Mouse (Mus musculus): ENCODE results near the gene Ptpn14. TPM values are rescaled to one million over a fixed set of nuclear protein-coding genes. Genes with fewer than 3 reads are reported as not detected.

The Ptpn14 gene
- polyA plus RNA-seq, 1 experiment from 2014 or later, result 7.2 TPM

DNA sequence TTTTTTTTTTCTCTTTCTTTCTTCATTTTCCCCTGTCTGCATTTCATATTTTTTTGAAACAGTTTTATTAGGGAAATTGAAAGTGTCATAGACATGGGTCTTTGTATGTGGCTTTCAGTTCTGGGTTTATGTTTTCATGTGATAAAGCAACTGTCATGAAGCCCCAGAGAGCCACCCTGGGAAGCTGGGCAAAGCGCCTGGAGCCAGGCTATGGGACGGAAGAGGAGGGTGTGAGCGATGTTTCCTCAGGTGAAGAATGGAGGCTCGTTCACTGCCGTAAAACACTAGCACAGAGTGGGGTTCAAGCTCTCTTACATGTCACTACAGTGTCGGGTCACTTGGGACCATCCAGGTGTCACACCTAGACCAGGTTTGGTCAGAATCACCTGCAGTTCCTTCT, 54.6 kb downstream of the Ptpn14 start:
- H3K4me1 ChIP-seq, result peaks cover 89% of the 10 kb centered on the region
- no peak for DNase-seq (ENCODE audit: low spot score)
- no peaks in the 10 kb centered on the region for H3K27me3 ChIP-seq (ENCODE audit: insufficient read depth, poor library complexity, severe bottlenecking)
- no peaks in the 10 kb centered on the region for H3K9me3 ChIP-seq
- H3K4me3 ChIP-seq, result peak overlapping the region; percentile 29; the same call in 1 of the 2 replicates
- peak overlapping the region; percentile 66; the same call in 1 of the 2 replicates for H3K27ac ChIP-seq
- 79% methylated on average over 6 of the region's 6 CpGs for WGBS
- 0 out of 2 replicates have a peak, but pooled peaks cover under 1% of the 10 kb centered on the region for H3K36me3 ChIP-seq

DNA sequence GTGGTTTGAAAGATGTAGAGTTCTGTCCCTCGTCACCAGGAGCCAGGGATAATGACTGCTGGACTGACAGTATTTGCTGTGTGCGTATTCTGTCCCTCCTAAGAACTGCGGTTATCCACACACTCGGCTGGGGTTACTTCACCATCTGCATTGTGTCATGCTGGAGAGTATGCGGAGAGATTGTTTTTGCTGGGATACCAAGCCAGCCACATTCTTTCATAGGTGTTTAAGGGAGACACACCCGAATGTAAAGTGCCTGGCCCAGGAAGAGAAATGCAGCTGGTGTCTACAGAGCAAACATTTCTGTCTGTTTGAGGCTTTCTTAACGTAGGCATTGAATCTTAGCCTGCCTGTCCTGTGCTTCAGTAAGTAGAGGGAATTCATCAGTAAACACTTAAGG, 56.4 kb downstream of the Ptpn14 start:
- Histone ChIP-seq H3K4me3 (no peak overlapping the region), H3K27me3 (ENCODE audit: insufficient read depth, poor library complexity, severe bottlenecking) (no peaks in the 10 kb centered on the region), H3K27ac (no peak overlapping the region), H3K9me3 (no peaks in the 10 kb centered on the region), H3K36me3 (0 out of 2 replicates have a peak, but pooled peaks cover 2% of the 10 kb centered on the region), H3K4me1 (peaks cover 86% of the 10 kb centered on the region)
- WGBS, result 41% methylated on average over 7 of the region's 7 CpGs
- no peak for DNase-seq (ENCODE audit: low spot score)

DNA sequence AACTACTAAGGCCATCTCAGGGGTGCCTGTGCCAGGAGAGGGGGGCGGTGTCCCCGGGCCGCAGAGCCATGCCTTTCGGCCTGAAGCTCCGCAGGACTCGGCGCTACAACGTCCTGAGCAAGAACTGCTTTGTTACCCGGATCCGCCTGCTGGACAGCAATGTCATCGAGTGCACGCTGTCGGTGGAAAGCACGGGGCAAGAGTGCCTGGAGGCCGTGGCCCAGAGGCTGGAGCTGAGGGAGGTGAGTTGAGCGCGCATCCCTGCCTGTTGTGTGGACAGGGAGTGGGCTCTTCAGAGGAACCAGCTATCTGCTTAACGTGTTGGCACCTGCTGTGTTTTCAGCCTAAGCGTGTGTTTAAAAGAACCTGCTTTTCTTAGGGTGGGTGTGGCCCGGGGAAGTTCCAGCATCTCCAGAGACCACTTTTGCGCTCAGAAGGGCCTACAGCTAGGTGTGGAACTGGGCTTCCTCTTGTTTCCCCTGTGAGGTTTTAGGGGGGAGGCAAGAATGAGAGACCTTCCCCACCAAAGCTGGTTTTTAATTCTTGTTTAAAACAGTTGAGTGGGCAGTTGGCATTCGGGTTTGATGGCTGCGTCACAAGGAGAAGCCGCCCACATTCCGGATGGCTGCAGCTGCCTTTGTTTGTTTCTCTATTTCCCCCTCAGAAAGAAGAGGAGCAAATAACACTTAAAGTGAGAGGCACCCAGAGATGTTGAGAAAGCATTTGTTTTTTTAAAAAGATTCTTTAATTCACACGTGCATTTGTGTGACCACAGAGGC, 58.8 kb downstream of the Ptpn14 start:
- Histone ChIP-seq H3K36me3 (peaks cover 8% of the 10 kb centered on the region; the same call in 1 of the 2 replicates), H3K4me3 (no peak overlapping the region), H3K27me3 (ENCODE audit: insufficient read depth, poor library complexity, severe bottlenecking) (no peaks in the 10 kb centered on the region), H3K9me3 (no peaks in the 10 kb centered on the region), H3K4me1 (peaks cover 80% of the 10 kb centered on the region), H3K27ac (peak overlapping the region; percentile 44; the same call in 1 of the 2 replicates)
- 77% methylated on average over 26 of the region's 26 CpGs for WGBS
- DNase-seq (ENCODE audit: low spot score), result no peak

DNA sequence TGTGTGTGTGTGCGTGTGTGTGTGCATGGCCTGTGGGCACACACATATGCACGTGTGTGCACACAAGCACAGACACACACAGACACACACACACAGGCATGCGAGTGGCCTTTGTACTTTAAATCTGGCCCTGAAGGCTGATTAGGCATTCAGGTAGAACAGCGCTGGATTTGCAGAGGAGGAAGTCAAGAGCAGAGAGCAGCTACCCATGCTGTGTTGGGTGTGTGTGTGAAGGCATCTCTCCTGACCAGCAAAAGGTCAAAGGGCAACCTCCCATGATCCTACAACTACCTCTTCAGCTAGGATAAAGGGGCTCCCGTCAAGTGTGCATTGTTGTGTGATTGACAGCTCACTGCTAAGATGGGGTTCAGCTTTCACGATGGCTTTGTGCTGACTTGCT, 61.5 kb downstream of the Ptpn14 start:
- no peak for DNase-seq (ENCODE audit: low spot score)
- 67% methylated on average over 6 of the region's 6 CpGs for WGBS
- H3K4me3 ChIP-seq, result no peak overlapping the region
- no peaks in the 10 kb centered on the region for H3K9me3 ChIP-seq
- no peak overlapping the region for H3K27ac ChIP-seq
- H3K36me3 ChIP-seq, result peaks cover 10% of the 10 kb centered on the region; the same call in 1 of the 2 replicates
- peaks cover 63% of the 10 kb centered on the region for H3K4me1 ChIP-seq
- no peaks in the 10 kb centered on the region for H3K27me3 ChIP-seq (ENCODE audit: insufficient read depth, poor library complexity, severe bottlenecking)

DNA sequence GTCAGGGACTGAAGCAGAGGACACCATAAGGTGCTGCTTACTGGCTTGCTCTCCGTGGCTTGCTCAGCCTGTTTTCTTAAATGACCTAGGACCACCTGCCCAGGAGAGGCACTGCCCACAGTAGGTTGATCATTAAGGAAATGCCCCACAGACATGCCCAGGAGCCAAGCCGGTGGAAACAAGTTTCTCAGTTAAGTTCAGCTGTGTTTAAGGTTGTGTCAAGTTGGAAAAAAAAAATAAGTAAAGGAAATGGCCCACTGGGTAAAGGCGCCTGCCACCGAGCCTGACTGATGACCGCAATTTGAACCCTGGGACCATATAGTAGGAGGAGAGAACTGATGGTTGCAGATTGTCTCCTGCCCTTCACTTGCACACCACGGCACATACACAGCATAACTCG, 62.6 kb downstream of the Ptpn14 start:
- peaks cover 64% of the 10 kb centered on the region for H3K4me1 ChIP-seq
- H3K27ac ChIP-seq, result no peak overlapping the region
- no peaks in the 10 kb centered on the region for H3K9me3 ChIP-seq
- peaks cover 10% of the 10 kb centered on the region; the same call in 1 of the 2 replicates for H3K36me3 ChIP-seq
- 73% methylated on average over 7 of the region's 7 CpGs for WGBS
- H3K4me3 ChIP-seq, result no peak overlapping the region
- no peaks in the 10 kb centered on the region for H3K27me3 ChIP-seq (ENCODE audit: insufficient read depth, poor library complexity, severe bottlenecking)
- DNase-seq (ENCODE audit: low spot score), result no peak

DNA sequence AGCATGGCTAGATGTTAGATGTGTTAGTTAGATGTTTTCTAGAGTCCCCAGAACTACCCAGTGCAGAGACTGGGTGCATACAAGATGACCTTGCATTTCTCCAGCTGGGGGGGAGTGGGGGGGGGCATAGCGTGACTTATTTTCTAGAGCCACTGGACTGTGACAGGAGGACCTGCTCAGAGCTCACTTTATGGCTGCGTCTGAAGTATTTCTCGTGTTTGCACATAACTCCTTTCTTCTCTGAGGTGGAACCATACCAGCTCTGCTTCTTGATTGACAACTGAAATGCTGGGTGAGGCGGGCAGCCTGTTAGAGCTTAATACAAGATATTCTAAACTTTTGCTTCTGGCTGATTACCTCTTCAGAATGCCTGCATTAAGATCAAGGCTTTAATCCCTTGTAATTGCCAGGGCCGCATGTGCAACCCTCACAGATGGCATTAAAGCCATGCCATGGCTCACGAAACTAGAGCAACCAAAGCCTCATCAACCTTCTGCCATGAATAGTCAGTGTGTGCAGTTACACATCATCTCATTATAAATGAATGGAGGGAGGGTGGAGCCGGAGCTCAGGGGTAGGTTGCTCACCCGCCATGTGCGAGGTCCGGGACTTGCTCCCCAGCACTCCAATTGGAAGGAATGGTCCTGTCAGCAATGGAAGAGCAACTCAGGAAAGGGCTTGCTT, 63.6 kb downstream of the Ptpn14 start:
- no peak overlapping the region for H3K27ac ChIP-seq
- WGBS, result 87% methylated on average over 10 of the region's 10 CpGs
- no peaks in the 10 kb centered on the region for H3K9me3 ChIP-seq
- H3K27me3 ChIP-seq (ENCODE audit: insufficient read depth, poor library complexity, severe bottlenecking), result no peaks in the 10 kb centered on the region
- H3K4me1 ChIP-seq, result peaks cover 65% of the 10 kb centered on the region
- peaks cover 10% of the 10 kb centered on the region; the same call in 1 of the 2 replicates for H3K36me3 ChIP-seq
- DNase-seq (ENCODE audit: low spot score), result no peak
- H3K4me3 ChIP-seq, result no peak overlapping the region

DNA sequence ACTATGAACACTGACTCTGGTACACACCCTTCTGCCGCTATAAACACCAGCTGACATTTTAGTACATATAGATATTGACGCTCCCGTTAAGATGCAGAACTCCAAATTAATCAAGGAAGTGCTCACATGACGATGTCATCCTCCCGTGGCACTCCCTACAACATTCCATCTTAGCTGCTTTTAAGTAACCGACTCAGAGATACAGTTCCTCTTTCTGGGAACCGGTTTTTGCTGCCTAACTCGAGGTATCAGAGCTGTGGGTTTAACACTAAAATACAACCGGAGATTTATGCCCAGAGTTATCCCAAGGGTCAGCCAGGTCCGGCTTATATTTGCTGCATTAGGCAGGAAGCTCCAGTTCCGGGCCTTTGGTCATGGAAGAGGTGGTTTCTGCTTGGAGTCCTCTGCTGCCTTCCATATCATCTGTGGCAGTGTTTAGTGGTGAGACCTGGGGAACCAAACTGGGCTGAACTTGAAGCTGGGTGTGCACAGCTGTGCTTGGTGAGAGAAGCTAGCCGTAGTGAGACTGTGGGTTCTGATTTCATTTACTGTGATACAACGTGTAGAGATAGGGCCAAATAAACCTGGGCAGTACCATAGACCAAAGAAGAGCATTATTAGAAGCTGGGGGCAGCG, 64.6 kb downstream of the Ptpn14 start:
- no peak for DNase-seq (ENCODE audit: low spot score)
- H3K9me3 ChIP-seq, result no peaks in the 10 kb centered on the region
- H3K4me1 ChIP-seq, result peaks cover 61% of the 10 kb centered on the region
- WGBS, result 70% methylated on average over 14 of the region's 14 CpGs
- H3K27ac ChIP-seq, result no peak overlapping the region
- H3K27me3 ChIP-seq (ENCODE audit: insufficient read depth, poor library complexity, severe bottlenecking), result no peaks in the 10 kb centered on the region
- H3K4me3 ChIP-seq, result no peak overlapping the region
- H3K36me3 ChIP-seq, result peaks cover 10% of the 10 kb centered on the region; the same call in 1 of the 2 replicates

DNA sequence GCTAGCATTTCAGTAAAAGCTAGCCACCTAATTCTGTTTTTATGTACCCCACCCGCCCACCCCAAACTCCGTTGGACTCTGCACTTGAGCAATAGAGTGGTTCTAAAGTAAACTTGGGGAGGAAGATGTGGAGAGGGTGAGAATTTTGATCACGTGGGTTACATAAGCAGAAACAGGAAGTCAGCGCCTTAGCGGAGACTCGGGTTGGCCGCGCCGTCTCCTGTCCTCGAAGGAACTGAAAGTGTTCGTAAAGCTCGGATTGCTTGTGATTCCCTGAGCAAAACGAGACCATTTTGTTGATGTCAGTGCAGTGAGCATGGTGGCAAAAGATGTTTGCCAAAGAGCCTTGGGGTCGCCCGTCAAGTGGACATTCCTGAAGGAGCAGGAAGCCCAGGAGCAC, 70.9 kb downstream of the Ptpn14 start:
- peaks cover 32% of the 10 kb centered on the region for H3K36me3 ChIP-seq
- WGBS, result 74% methylated on average over 15 of the region's 15 CpGs
- H3K9me3 ChIP-seq, result no peaks in the 10 kb centered on the region

DNA sequence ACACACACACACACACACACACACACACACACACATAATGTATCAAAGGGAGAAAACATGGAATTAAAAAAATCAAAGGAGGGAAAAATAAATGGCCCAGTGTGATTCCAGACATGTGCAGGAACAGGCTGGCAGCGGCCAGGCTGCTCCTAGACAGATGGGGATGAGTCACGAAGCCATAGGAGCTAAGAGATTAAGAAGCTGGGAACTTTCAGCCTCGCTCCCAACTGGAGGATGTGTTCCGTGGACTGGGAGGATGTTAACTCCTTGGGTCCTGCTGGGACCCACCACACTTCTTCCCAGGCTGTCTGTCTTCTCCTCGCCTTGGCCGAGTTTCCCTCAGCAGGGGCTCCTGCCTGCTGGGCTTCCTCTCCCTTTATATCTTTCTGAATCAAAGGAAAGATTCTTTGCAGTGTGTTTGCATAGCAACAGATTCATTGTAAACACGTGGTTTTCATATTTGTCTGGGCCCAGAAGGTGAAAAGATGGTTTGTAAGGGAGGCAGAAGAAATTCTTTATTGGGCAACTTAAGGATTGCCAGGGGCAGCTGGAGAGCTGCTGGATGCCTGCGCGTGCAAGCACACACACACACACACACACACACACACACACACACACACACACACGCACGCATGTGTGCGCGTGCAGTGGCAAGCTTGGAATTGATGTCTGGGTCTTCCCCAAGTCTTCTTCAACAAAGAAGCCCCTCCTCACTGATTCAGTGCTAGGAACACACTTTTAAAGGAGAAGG, 72.3 kb downstream of the Ptpn14 start:
- H3K27ac ChIP-seq, result no peak overlapping the region
- H3K36me3 ChIP-seq, result peaks cover 34% of the 10 kb centered on the region
- no peaks in the 10 kb centered on the region for H3K9me3 ChIP-seq
- H3K4me3 ChIP-seq, result no peak overlapping the region
- H3K4me1 ChIP-seq, result peaks cover 39% of the 10 kb centered on the region
- no peaks in the 10 kb centered on the region for H3K27me3 ChIP-seq (ENCODE audit: insufficient read depth, poor library complexity, severe bottlenecking)
- WGBS, result 62% methylated on average over 13 of the region's 13 CpGs
- DNase-seq (ENCODE audit: low spot score), result no peak

More for the DNA sequence above, 70.9 kb downstream of the Ptpn14 start:
- Histone ChIP-seq H3K4me3 (no peak overlapping the region), H3K27me3 (ENCODE audit: insufficient read depth, poor library complexity, severe bottlenecking) (no peaks in the 10 kb centered on the region), H3K4me1 (peaks cover 46% of the 10 kb centered on the region), H3K27ac (no peak overlapping the region)
- DNase-seq (ENCODE audit: low spot score), result no peak

DNA sequence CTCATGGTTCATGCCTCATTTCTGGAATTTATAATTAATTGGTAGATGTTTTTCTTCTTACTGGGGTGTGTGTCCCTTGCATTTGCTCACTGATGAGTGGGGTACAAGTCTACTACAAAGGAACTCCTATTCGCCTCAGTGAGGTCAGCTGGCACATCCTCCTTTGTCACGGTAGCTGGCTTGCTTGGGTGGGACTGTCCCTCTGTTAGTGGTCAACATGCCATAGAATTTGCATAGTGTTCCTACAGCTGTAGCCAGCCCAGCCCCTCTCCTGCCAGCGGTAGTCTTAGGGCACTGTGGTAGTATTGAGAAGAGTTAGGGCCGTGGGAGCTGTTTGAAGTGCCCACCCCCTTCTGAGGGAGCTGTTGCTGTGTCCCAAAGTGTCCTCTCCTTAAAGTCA, 73.2 kb downstream of the Ptpn14 start:
- DNase-seq (ENCODE audit: low spot score), result no peak
- H3K27ac ChIP-seq, result no peak overlapping the region
- peaks cover 38% of the 10 kb centered on the region for H3K4me1 ChIP-seq
- no peaks in the 10 kb centered on the region for H3K27me3 ChIP-seq (ENCODE audit: insufficient read depth, poor library complexity, severe bottlenecking)
- H3K36me3 ChIP-seq, result peaks cover 34% of the 10 kb centered on the region
- H3K9me3 ChIP-seq, result no peaks in the 10 kb centered on the region
- no peak overlapping the region for H3K4me3 ChIP-seq
- 86% methylated on average over 4 of the region's 4 CpGs for WGBS

DNA sequence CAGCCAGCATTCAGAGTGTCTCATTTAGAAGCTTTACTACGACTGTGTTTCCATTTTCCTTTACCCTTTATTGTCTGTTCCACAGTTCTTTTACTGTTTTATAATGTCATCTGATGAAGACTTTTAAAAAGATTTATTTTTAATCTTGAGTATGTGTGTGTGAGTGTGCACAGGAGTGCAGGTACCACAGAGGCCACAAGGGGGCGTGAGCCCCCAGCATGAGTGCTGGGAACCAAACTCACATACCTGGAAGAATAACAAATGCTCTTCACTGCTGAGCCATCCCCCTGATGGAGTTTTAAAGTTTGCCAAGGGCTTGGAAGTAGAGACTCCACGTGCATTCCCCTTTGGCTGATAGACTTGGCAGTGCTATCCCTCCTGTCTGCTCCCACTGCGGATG, 74.5 kb downstream of the Ptpn14 start:
- no peaks in the 10 kb centered on the region for H3K27me3 ChIP-seq (ENCODE audit: insufficient read depth, poor library complexity, severe bottlenecking)
- 88% methylated on average over 4 of the region's 4 CpGs for WGBS
- no peaks in the 10 kb centered on the region for H3K9me3 ChIP-seq
- H3K27ac ChIP-seq, result no peak overlapping the region
- no peak overlapping the region for H3K4me3 ChIP-seq
- peaks cover 34% of the 10 kb centered on the region for H3K36me3 ChIP-seq
- H3K4me1 ChIP-seq, result peaks cover 41% of the 10 kb centered on the region
- DNase-seq (ENCODE audit: low spot score), result no peak

DNA sequence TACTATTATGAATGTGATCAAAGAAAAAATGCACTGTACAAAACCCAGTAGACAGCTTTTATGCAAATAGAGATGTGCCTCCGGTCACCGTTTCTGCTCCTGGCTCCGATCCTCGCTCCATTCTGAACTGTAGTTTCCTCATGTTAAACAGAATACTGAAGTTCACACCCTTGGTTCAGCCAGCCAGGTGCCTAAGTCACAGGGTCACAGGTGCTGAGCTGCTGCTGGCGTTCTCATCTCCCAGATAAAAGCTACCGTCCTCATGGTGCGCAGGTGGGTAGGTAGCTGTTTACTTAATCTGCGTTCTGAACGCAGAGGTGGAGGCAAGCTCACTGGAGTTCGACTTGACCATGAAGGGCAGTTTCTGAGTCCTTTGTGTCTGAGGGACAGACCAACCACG, 75.7 kb downstream of the Ptpn14 start:
- H3K27me3 ChIP-seq (ENCODE audit: insufficient read depth, poor library complexity, severe bottlenecking), result no peaks in the 10 kb centered on the region
- WGBS, result 92% methylated on average over 11 of the region's 11 CpGs
- peaks cover 36% of the 10 kb centered on the region for H3K4me1 ChIP-seq
- no peak overlapping the region for H3K27ac ChIP-seq
- H3K9me3 ChIP-seq, result no peaks in the 10 kb centered on the region
- DNase-seq (ENCODE audit: low spot score), result no peak
- no peak overlapping the region for H3K4me3 ChIP-seq
- H3K36me3 ChIP-seq, result peaks cover 27% of the 10 kb centered on the region

Data from heart, embryonic 10.5 days (tissue).